In genomic region chr15:12037217-12037616, GRCm38 (mm10) we compare ENCODE assay signal across 10 mouse cellular contexts. TPM values are rescaled to one million over a fixed set of nuclear protein-coding genes. Genes with fewer than 3 reads are reported as not detected.
DNase-seq lines count a peak whose midpoint lies in the region; ATAC-seq and TF ChIP-seq lines count a peak whose summit lies in the region.
"Had no signal": no experiment of that assay in that cellular context is flagged by ENCODE, and none has a peak within 500 bp of the region (broad histone marks: within the 10 kb centered on the region; RNA-seq: fewer than 3 reads in every experiment).

No protein-coding gene starts in this region.

- 59% methylated on average over 7 of the region's 7 CpGs for WGBS in forebrain, postnatal 0 days
- WGBS in forebrain, embryonic 14.5 days: 66% methylated on average over 7 of the region's 7 CpGs
- WGBS in forebrain, embryonic 10.5 days: 62% methylated on average over 7 of the region's 7 CpGs
- 54% methylated on average over 7 of the region's 7 CpGs for WGBS in heart, embryonic 12.5 days

- H3K36me3 ChIP-seq in forebrain, postnatal 0 days (ENCODE audit: insufficient read depth): no peaks in the 10 kb centered on the region
- no peaks in the 10 kb centered on the region for H3K36me3 ChIP-seq in forebrain, embryonic 14.5 days (ENCODE audit: control insufficient read depth, insufficient read depth, low read length)
- no peaks in the 10 kb centered on the region for H3K36me3 ChIP-seq in forebrain, embryonic 10.5 days (replicated peaks)
- H3K36me3 ChIP-seq in heart, embryonic 12.5 days: no peaks in the 10 kb centered on the region
- H3K36me3 ChIP-seq: heart, embryonic 13.5 days had no signal

- peaks cover 10% of the 10 kb centered on the region; the same call in 1 of the 2 replicates for H3K4me1 ChIP-seq in forebrain, postnatal 0 days (ENCODE audit: insufficient read depth)
- no peaks in the 10 kb centered on the region for H3K4me1 ChIP-seq in forebrain, embryonic 14.5 days (ENCODE audit: control insufficient read depth, insufficient read depth, low read length)
- peaks cover 17% of the 10 kb centered on the region for H3K4me1 ChIP-seq in forebrain, embryonic 10.5 days
- H3K4me1 ChIP-seq in heart, embryonic 12.5 days (replicated peaks): peaks cover 19% of the 10 kb centered on the region

- H3K27ac ChIP-seq in forebrain, postnatal 0 days (ENCODE audit: low read depth, low read length): no peak overlapping the region
- no peak overlapping the region for H3K27ac ChIP-seq in forebrain, embryonic 14.5 days (ENCODE audit: low read depth, low read length)
- no peak overlapping the region for H3K27ac ChIP-seq in forebrain, embryonic 10.5 days
- H3K27ac ChIP-seq in heart, embryonic 12.5 days (ENCODE audit: poor library complexity, severe bottlenecking): no peak overlapping the region
- H3K27ac ChIP-seq: heart, embryonic 13.5 days had no signal

- H3K9ac ChIP-seq in forebrain, postnatal 0 days: no peak overlapping the region
- no peak overlapping the region for H3K9ac ChIP-seq in forebrain, embryonic 14.5 days (ENCODE audit: low read length)
- no peak overlapping the region for H3K9ac ChIP-seq in heart, embryonic 12.5 days
- H3K9ac ChIP-seq: heart, embryonic 13.5 days had no signal

- ATAC-seq in forebrain, postnatal 0 days: no peak
- no peak for ATAC-seq in forebrain, embryonic 14.5 days
- ATAC-seq in common myeloid progenitor, adult 5-6 weeks (replicated peaks; ENCODE audit: low read depth, poor library complexity, severe bottlenecking): peak; percentile 53
- ATAC-seq in megakaryocyte, adult 5-6 weeks (ENCODE audit: poor library complexity, severe bottlenecking): peak; percentile 89
- ATAC-seq in heart, embryonic 12.5 days (ENCODE audit: insufficient number of reproducible peaks, low FRiP score): no peak; the same call in 1 of the 2 replicates

- DNase-seq in forebrain, postnatal 0 days: no peak
- DNase-seq in forebrain, embryonic 14.5 days (ENCODE audit: low spot score): no peak
- peak; percentile 54 for DNase-seq in A20 (ENCODE audit: low read depth, low spot score)
- no peak for DNase-seq in forebrain, embryonic 10.5 days (ENCODE audit: extremely low spot score, low spot score)
- no peak for DNase-seq in cerebellum, postnatal 14 days
- DNase-seq: midbrain, embryonic 14.5 days had no signal

- TF ChIP-seq CTCF in forebrain, postnatal 0 days (IDR thresholded peaks at IDR 0.05; ENCODE audit: low read depth): 0 out of 2 replicates have a peak, but pooled peaks have one; percentile 36

- H3K4me3 ChIP-seq in forebrain, postnatal 0 days (ENCODE audit: low read depth, low read length): no peak overlapping the region
- H3K4me3 ChIP-seq in forebrain, embryonic 14.5 days (ENCODE audit: low read depth, low read length): no peak overlapping the region
- no peak overlapping the region for H3K4me3 ChIP-seq in forebrain, embryonic 10.5 days
- H3K4me3 ChIP-seq in heart, embryonic 12.5 days: no peak overlapping the region
- H3K4me3 ChIP-seq: heart, embryonic 13.5 days had no signal

- no peak overlapping the region for H3K4me2 ChIP-seq in forebrain, postnatal 0 days (ENCODE audit: low read depth)
- no peak overlapping the region for H3K4me2 ChIP-seq in forebrain, embryonic 14.5 days (ENCODE audit: low read length)
- H3K4me2 ChIP-seq in heart, embryonic 12.5 days: no peak overlapping the region
- H3K4me2 ChIP-seq: heart, embryonic 13.5 days had no signal

- H3K9me3 ChIP-seq in forebrain, postnatal 0 days (ENCODE audit: low read length): no peaks in the 10 kb centered on the region
- no peaks in the 10 kb centered on the region for H3K9me3 ChIP-seq in forebrain, embryonic 14.5 days (replicated peaks; ENCODE audit: control insufficient read depth, low read length)
- H3K9me3 ChIP-seq in forebrain, embryonic 10.5 days: 0 out of 2 replicates have a peak, but pooled peaks cover 4% of the 10 kb centered on the region
- no peaks in the 10 kb centered on the region for H3K9me3 ChIP-seq in heart, embryonic 12.5 days (replicated peaks)
- H3K9me3 ChIP-seq: heart, embryonic 13.5 days had no signal

- no peaks in the 10 kb centered on the region for H3K27me3 ChIP-seq in forebrain, postnatal 0 days (ENCODE audit: insufficient read depth, low read length)
- H3K27me3 ChIP-seq in forebrain, embryonic 14.5 days (replicated peaks; ENCODE audit: control insufficient read depth, insufficient read depth, low read length): no peaks in the 10 kb centered on the region
- H3K27me3 ChIP-seq in forebrain, embryonic 10.5 days (ENCODE audit: poor library complexity, severe bottlenecking): no peaks in the 10 kb centered on the region
- no peaks in the 10 kb centered on the region for H3K27me3 ChIP-seq in heart, embryonic 12.5 days (replicated peaks)
- H3K27me3 ChIP-seq: heart, embryonic 13.5 days had no signal

RNA-seq across cellular contexts. Expression of gene Sub1, which starts 40.4 kb away (rescaled TPM):
- total RNA-seq in forebrain, postnatal 0 days (2014; rRNA removed): 187 TPM in 2 replicates
- 618 and 740 TPM in 2 replicates for polyA plus RNA-seq in forebrain, postnatal 0 days (2015; fragmentation: Nextera tagmentation; extraction: Ambion mirVana)
- 534 and 557 TPM in 2 replicates for polyA plus RNA-seq in forebrain, embryonic 14.5 days (2014; fragmentation: Nextera tagmentation; extraction: Ambion mirVana)
- total RNA-seq in common myeloid progenitor, adult 5-6 weeks (2017): 717 and 731 TPM in 2 replicates
- 639 and 700 TPM in 2 replicates for total RNA-seq in megakaryocyte, adult 5-6 weeks (2015)
- 625 and 748 TPM in 2 replicates for total RNA-seq in megakaryocyte, adult 5-6 weeks (2017)
- polyA plus RNA-seq in forebrain, embryonic 10.5 days (2016; fragmentation: Nextera tagmentation; extraction: Ambion mirVana): 744 and 763 TPM in 2 replicates
- 596 and 625 TPM in 2 replicates for polyA plus RNA-seq in heart, embryonic 12.5 days (2016; fragmentation: Nextera tagmentation; extraction: Ambion mirVana)

Comparison
In these comparisons a context has a peak if more than half of its experiments do, and no peak if none do; other contexts are left out.
1. ATAC-seq: peak in common myeloid progenitor, adult 5-6 weeks (single experiment) and megakaryocyte, adult 5-6 weeks (single experiment); none in forebrain, postnatal 0 days (single experiment), forebrain, embryonic 14.5 days (single experiment) and heart, embryonic 12.5 days (single experiment).